Mouse (Mus musculus) stomach, embryonic 15.5 days (tissue): ENCODE measurements around the gene Gm1123. TPM values are rescaled to one million over a fixed set of nuclear protein-coding genes. Genes with fewer than 3 reads are reported as not detected.

Source experiments
- ATAC-seq: fragments of 200-750 bp; cut with Nextera tagmentation; 2 replicates; pipeline ENCODE4 v1.8.0; 2017; ENCODE audit warnings: low read depth, moderate number of reproducible peaks, moderate TSS enrichment; ENCODE audit not compliant: insufficient read depth, low FRiP score
- H3K27ac ChIP-seq: fragments of 300-500 bp; sonication (generic); 2 replicates; pipeline ENCODE4 v1.5.1; 2015; ENCODE audit warnings: mild to moderate bottlenecking, inconsistent platforms
- H3K27me3 ChIP-seq: fragments of 300-500 bp; sonication (generic); replicated peaks from 2 replicates; pipeline ENCODE4 v1.6.1; 2015; ENCODE audit warnings: inconsistent platforms
- H3K36me3 ChIP-seq: fragments of 300-500 bp; sonication (generic); 2 replicates; pipeline ENCODE4 v1.6.1; 2015; ENCODE audit warnings: inconsistent platforms
- H3K4me1 ChIP-seq: fragments of 300-500 bp; sonication (generic); 2 replicates; pipeline ENCODE4 v1.6.1; 2015; ENCODE audit warnings: inconsistent platforms
- H3K4me2 ChIP-seq: fragments of 300-500 bp; sonication (generic); 2 replicates; pipeline ENCODE4 v1.6.1; 2015; ENCODE audit warnings: mild to moderate bottlenecking, inconsistent platforms
- H3K4me3 ChIP-seq: fragments of 300-500 bp; sonication (generic); replicated peaks from 2 replicates; pipeline ENCODE4 v1.5.1; 2015; ENCODE audit warnings: inconsistent platforms
- H3K9ac ChIP-seq: fragments of 300-500 bp; sonication (generic); 2 replicates; pipeline ENCODE4 v1.6.1; 2015; ENCODE audit warnings: inconsistent platforms
- H3K9me3 ChIP-seq: fragments of 300-500 bp; sonication (generic); 2 replicates; pipeline ENCODE4 v1.6.1; 2016; ENCODE audit warnings: inconsistent platforms
- WGBS: fragments of 180-500 bp; shearing (Covaris S2); methylation state at CpG from one replicate; pipeline ENCODE4 v1.1.7; 2015; 5-methylcytosine and 5-hydroxymethylcytosine counted together
- polyA plus RNA-seq: library from polyadenylated mRNA; unstranded; fragments of >200 nt; fragmentation: Nextera tagmentation; extraction: Ambion mirVana; gene quantifications from 2 replicates; pipeline ENCODE4 v1.2.1, GENCODE M21; 2015

Gm1123 gene
- polyA plus RNA-seq, 1 experiment from 2014 or later = 2.9 TPM

DNA sequence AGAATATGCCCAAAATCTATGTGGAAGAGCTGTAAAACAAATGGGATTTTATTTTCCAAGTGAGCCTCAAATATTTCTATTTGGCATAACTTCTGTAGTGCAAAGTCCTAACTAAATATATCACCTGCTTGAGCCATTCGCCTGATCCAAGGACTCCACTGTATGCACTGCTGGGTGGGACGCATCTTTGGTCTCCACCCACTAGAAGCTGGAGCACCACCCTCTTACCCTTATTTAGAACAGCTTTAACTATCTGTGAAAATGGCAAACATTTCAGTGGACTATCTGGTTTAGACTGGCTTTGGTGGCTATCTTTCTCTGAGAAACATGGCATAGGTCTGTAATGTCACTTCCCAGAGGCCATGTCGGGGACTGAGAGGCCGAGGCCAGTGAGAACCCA lies 7.1 kb upstream of the Gm1123 start:
- H3K27me3 ChIP-seq = no peaks in the 10 kb centered on the region
- ATAC-seq = no peak
- H3K4me2 ChIP-seq = no peak overlapping the region
- H3K4me3 ChIP-seq = no peak overlapping the region
- 85% methylated on average over 4 of the region's 4 CpGs for WGBS
- no peaks in the 10 kb centered on the region for H3K36me3 ChIP-seq
- no peaks in the 10 kb centered on the region for H3K4me1 ChIP-seq
- H3K27ac ChIP-seq = no peak overlapping the region
- H3K9ac ChIP-seq = no peak overlapping the region
- no peaks in the 10 kb centered on the region for H3K9me3 ChIP-seq

DNA sequence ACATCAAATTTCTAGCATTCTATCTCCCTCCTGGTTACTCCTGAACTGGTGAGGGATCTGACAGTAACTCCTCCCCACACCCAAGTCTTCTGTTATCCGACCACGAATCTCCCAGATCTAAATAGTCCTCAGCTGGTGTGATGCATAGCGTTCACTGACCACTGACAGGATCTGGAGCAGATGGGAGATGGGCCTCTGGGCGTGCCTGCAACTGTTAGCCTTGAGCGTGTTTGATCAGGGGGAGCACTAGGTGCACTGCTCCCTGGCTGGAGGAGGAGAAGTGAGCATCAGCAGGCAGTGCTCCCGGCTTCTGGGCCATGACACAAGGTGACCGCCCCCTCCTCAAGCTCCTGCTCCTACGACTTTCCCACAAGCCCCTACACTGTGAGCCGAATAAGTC lies 6.5 kb upstream of the Gm1123 start:
- no peak overlapping the region for H3K9ac ChIP-seq
- WGBS = 70% methylated on average over 9 of the region's 9 CpGs
- ATAC-seq = no peak
- H3K36me3 ChIP-seq = no peaks in the 10 kb centered on the region
- no peaks in the 10 kb centered on the region for H3K4me1 ChIP-seq
- H3K27me3 ChIP-seq = no peaks in the 10 kb centered on the region
- no peak overlapping the region for H3K27ac ChIP-seq
- no peak overlapping the region for H3K4me3 ChIP-seq
- no peaks in the 10 kb centered on the region for H3K9me3 ChIP-seq
- no peak overlapping the region for H3K4me2 ChIP-seq

DNA sequence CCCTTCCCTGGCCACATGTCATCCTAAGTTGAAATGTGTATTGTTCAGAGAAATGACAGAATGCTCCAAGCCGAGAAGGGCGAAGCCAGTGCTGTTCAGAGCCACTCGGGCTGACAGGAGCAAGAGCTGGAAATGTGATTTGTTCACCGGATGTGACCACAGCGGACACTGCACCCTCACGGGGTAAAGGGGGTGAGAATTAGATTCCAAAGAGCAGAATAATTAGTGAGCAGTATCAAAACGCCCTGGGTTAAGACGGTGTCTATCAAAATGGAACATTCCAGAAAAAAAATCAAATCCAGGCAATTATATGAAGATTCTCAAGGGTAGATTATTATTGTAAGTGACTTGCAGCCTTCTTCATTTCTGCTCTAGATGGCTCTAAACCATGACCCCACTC lies 1.4 kb downstream of the Gm1123 start:
- Histone ChIP-seq H3K9ac (no peak overlapping the region), H3K27ac (no peak overlapping the region), H3K4me1 (0 out of 2 replicates have a peak, but pooled peaks cover 3% of the 10 kb centered on the region), H3K27me3 (no peaks in the 10 kb centered on the region), H3K4me3 (no peak overlapping the region), H3K36me3 (no peaks in the 10 kb centered on the region), H3K9me3 (no peaks in the 10 kb centered on the region), H3K4me2 (no peak overlapping the region)
- 82% methylated on average over 8 of the region's 8 CpGs for WGBS
- no peak for ATAC-seq

DNA sequence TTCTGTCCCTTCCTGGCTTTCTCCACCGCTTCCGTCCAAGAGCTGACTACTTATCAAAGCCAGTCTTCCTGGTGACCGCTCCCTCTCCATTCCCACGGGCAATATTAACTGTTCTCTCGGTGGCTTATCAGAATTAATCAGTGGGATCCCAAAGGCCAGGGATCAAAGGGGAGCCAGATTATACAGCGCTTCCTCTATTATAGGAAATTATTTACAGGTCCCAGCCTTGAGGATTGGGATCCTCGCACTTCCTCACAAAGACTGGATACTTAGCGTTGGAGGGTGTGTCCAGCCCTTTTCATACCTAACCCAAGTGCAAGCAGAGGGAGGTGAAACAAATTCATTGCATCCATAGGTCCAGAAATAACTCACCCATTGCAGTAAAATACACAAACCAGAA lies 3.5 kb downstream of the Gm1123 start:
- Histone ChIP-seq H3K4me1 (0 out of 2 replicates have a peak, but pooled peaks cover 3% of the 10 kb centered on the region), H3K4me2 (no peak overlapping the region), H3K36me3 (no peaks in the 10 kb centered on the region), H3K27me3 (no peaks in the 10 kb centered on the region), H3K9ac (no peak overlapping the region), H3K9me3 (no peaks in the 10 kb centered on the region), H3K4me3 (no peak overlapping the region), H3K27ac (no peak overlapping the region)
- WGBS = 71% methylated on average over 8 of the region's 8 CpGs
- ATAC-seq = no peak

DNA sequence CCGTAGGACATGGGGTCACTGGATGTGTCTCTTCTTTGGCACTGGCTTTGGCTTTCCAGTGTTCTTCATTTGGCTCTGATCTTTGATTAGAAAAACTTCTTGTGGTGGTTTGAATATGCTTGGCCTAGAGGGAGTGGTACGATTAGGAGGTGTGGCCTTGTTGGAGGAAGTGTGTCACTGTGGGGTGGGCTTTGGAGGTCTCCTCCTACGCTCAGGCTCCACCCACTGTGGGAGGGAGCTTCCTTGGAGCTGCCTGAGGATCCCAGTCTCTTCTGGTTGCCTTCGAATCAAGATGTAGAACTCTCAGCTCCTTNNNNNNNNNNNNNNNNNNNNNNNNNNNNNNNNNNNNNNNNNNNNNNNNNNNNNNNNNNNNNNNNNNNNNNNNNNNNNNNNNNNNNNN lies 13.8 kb downstream of the Gm1123 start:
- H3K9ac ChIP-seq = no peak overlapping the region
- no peak for ATAC-seq
- H3K4me2 ChIP-seq = no peak overlapping the region
- no peaks in the 10 kb centered on the region for H3K9me3 ChIP-seq
- no peak overlapping the region for H3K4me3 ChIP-seq
- no peak overlapping the region for H3K27ac ChIP-seq
- WGBS = 87% methylated on average over 4 of the region's 4 CpGs
- H3K27me3 ChIP-seq = no peaks in the 10 kb centered on the region
- H3K4me1 ChIP-seq = no peaks in the 10 kb centered on the region
- no peaks in the 10 kb centered on the region for H3K36me3 ChIP-seq

DNA sequence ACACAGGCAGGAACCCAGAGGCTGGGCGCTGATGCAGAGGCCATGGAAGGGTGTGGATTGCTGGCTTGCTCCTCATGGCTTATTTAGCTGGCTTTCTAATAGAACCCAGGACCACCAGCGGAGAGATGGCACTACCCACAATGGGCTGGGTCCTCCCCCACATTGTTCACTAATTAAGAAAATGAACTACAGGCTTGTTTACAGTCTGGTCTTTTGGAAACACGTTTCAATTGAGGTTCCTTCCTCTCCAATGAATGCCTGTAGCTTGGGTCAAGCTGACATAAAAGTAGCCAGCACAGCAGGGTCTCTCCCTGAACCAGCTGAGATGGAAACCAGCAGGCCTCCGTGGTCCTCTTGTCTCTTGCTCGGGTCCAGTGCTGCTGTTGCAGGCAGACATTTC lies 14.3 kb downstream of the Gm1123 start:
- no peak for ATAC-seq
- 57% methylated on average over 5 of the region's 5 CpGs for WGBS
- no peak overlapping the region for H3K9ac ChIP-seq
- no peak overlapping the region for H3K4me2 ChIP-seq
- no peaks in the 10 kb centered on the region for H3K27me3 ChIP-seq
- H3K4me1 ChIP-seq = no peaks in the 10 kb centered on the region
- H3K9me3 ChIP-seq = no peaks in the 10 kb centered on the region
- H3K27ac ChIP-seq = no peak overlapping the region
- H3K36me3 ChIP-seq = no peaks in the 10 kb centered on the region
- H3K4me3 ChIP-seq = no peak overlapping the region

DNA sequence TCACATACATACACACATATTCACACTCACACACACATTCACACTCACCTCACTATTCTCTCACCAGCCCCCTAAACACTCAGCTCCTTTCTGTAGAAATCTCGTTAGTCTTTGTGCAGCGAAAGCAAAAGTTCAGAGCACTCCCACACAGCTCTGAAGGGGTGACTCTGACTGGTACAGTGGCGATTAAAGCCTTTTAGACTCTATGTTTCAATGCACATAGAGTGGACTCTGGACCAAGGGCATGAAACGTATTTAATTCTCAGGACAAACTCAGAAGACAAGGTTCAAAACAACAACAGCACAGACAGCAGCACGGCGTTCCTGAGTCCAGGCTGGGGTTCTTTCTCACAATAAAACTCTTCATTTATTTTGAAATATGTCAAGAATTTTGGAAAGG lies 17.8 kb downstream of the Gm1123 start:
- H3K4me3 ChIP-seq = no peak overlapping the region
- H3K27ac ChIP-seq = no peak overlapping the region
- H3K9me3 ChIP-seq = no peaks in the 10 kb centered on the region
- ATAC-seq = no peak
- no peaks in the 10 kb centered on the region for H3K27me3 ChIP-seq
- H3K9ac ChIP-seq = no peak overlapping the region
- no peaks in the 10 kb centered on the region for H3K4me1 ChIP-seq
- H3K4me2 ChIP-seq = no peak overlapping the region
- H3K36me3 ChIP-seq = no peaks in the 10 kb centered on the region
- WGBS = 76% methylated on average over 6 of the region's 6 CpGs

DNA sequence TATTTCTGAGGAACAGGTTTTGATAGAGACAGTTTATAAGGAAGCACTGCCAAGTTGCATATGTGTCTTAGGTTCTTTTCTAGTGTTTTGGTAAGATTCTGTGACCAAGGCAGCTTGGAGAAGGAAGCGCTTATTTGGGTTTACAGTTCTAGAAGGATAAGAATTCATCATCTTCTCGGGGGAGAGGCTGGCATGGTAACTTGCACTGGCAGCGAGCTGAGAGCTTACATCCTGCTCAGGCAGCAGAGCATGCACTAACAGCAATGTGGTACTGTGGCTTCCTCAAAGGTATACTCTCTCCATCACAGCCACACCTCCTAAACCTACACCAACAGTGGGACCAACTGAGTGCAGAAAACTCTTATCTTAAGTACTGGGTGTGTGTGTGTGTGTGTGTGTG lies 18.8 kb downstream of the Gm1123 start:
- WGBS = 55% methylated on average over 3 of the region's 3 CpGs
- no peak for ATAC-seq
- Histone ChIP-seq H3K36me3 (no peaks in the 10 kb centered on the region), H3K27ac (no peak overlapping the region), H3K27me3 (no peaks in the 10 kb centered on the region), H3K9ac (no peak overlapping the region), H3K4me2 (no peak overlapping the region), H3K4me3 (no peak overlapping the region), H3K4me1 (no peaks in the 10 kb centered on the region), H3K9me3 (no peaks in the 10 kb centered on the region)

DNA sequence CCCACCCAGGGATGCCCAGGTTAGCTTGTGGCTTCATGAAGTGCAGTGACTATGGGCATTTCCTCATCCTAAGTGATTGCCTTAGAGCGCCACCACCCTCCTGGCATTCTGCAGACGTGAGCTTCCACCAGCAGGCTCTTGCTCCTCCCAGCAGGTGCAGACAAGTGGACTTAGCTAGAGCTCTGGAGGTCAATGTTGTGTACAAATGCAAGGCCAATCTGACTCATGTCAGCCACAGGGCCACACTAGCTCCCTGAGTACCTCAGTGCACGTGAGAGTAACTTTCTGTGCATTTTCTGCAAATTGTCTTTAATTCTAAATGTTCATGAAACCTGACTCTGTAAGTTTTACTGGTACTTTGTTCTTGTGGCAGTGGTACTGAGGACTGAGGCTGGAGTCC lies 19.2 kb downstream of the Gm1123 start:
- Histone ChIP-seq H3K4me2 (no peak overlapping the region), H3K27ac (no peak overlapping the region), H3K4me3 (no peak overlapping the region), H3K4me1 (no peaks in the 10 kb centered on the region), H3K27me3 (no peaks in the 10 kb centered on the region), H3K36me3 (no peaks in the 10 kb centered on the region), H3K9ac (no peak overlapping the region), H3K9me3 (no peaks in the 10 kb centered on the region)
- ATAC-seq = no peak
- WGBS = 59% methylated on average over 3 of the region's 3 CpGs

DNA sequence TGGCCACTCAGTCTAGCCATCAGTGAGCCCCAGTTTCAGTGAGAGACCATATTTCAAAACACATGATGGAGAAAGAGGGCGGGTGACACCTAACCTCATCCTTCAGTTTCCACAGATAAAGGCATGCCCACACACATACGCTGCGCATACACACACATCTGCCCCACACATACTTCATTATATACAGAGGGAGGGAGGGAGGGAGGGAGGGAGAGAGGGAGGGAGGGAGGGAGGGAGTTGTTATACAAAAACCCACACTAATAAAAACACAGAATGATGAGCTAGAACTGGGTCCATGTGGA lies 25.7 kb downstream of the Gm1123 start:
- WGBS = 83% methylated on average over 3 of the region's 3 CpGs
- no peaks in the 10 kb centered on the region for H3K4me1 ChIP-seq
- H3K4me2 ChIP-seq = no peak overlapping the region
- H3K9me3 ChIP-seq = no peaks in the 10 kb centered on the region
- H3K27me3 ChIP-seq = no peaks in the 10 kb centered on the region
- H3K27ac ChIP-seq = no peak overlapping the region
- no peaks in the 10 kb centered on the region for H3K36me3 ChIP-seq
- no peak for ATAC-seq
- H3K9ac ChIP-seq = no peak overlapping the region
- no peak overlapping the region for H3K4me3 ChIP-seq

DNA sequence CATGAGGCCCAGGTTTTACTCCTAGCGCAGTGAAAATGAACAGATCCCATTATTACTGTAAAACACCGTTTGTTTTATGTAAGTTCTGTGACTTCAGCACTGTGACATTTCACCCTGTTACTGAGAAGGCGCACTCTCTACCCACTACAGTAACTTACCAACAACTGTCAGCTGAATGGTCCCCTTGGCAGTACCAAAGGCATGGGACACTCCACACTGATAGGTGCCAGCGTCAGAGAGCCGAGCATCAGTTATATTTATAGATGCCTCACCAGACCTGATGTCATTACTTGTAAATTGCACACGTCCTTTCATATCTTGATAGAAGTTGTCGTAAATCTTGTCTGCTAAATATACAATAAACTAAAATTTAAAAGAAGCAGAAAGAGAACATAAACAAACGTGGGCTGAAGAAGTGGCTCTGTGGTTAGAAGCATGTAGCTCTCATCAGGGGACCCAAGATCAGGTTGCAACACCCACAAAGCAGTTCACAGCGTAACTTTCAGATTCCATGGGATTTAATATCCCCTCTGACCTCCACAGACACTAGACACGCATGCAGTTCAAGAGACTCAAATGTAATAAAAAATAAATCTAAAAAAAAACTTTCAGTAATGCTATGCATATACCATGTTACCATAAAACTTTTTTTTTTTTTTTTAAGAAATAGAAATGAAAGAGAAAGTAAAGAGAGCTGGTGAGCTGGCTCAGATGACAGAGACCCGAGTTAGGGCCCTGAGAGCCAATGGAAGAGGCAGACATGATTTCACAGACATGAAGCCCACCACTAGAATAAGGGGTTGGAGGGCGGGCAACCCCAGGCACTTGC lies 26.2 kb downstream of the Gm1123 start:
- Histone ChIP-seq H3K4me3 (no peak overlapping the region), H3K36me3 (no peaks in the 10 kb centered on the region), H3K9ac (no peak overlapping the region), H3K27ac (no peak overlapping the region), H3K27me3 (no peaks in the 10 kb centered on the region), H3K4me2 (no peak overlapping the region), H3K9me3 (no peaks in the 10 kb centered on the region), H3K4me1 (no peaks in the 10 kb centered on the region)
- WGBS = 66% methylated on average over 12 of the region's 12 CpGs
- no peak for ATAC-seq

DNA sequence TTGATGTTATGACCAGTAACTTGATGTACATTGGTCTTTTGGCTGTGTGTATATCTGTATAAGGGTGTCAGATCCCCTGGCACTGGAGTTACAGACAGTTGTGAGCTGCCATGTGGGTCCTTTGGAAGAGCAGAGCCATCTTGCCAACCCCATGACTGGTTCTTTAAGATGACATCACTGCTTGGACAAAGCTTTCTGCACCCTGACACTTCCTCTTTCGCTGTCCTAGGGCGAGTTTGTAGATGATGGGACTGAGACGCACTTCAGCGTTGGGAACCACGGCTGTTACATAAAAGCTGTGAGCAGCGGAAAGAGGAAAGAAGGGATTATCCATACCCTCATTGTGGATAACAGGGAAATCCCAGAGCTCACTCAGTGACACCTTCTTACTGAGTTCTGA lies 34.2 kb downstream of the Gm1123 start:
- Histone ChIP-seq H3K4me3 (no peak overlapping the region), H3K27ac (no peak overlapping the region), H3K36me3 (0 out of 2 replicates have a peak, but pooled peaks cover 3% of the 10 kb centered on the region), H3K4me1 (no peaks in the 10 kb centered on the region), H3K4me2 (no peak overlapping the region), H3K9ac (no peak overlapping the region), H3K9me3 (no peaks in the 10 kb centered on the region), H3K27me3 (no peaks in the 10 kb centered on the region)
- ATAC-seq = no peak
- WGBS = 93% methylated on average over 6 of the region's 6 CpGs

DNA sequence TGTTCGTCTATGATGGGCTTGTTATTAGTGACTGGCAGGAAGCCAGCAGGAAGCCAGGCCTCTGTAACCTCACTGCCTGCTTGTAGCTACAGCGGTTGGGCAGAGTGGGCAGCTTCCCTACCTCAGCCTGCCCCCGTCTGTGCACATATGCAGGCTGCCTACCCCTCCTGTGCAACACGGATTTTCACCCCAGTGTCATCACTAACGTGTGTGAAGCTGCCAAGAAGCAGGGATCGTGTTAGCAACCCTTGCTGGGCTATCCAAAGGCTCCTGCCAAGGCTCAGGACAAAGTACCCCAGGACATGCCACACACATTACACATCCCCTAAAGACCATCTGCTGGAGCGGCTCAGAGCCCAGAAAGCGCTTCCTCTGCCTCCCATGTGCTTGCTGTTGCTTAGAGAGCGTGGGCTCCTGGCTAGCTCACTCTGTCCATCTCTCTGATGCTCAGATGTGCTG lies 35.6 kb downstream of the Gm1123 start:
- Histone ChIP-seq H3K27ac (no peak overlapping the region), H3K4me3 (no peak overlapping the region), H3K9me3 (no peaks in the 10 kb centered on the region), H3K9ac (no peak overlapping the region), H3K36me3 (0 out of 2 replicates have a peak, but pooled peaks cover 3% of the 10 kb centered on the region), H3K4me2 (no peak overlapping the region), H3K4me1 (no peaks in the 10 kb centered on the region), H3K27me3 (no peaks in the 10 kb centered on the region)
- no peak for ATAC-seq
- WGBS = 70% methylated on average over 9 of the region's 9 CpGs
